Mouse (Mus musculus) stomach, postnatal 0 days (tissue): Measurements from ENCODE around the gene Teddm3. TPM values are rescaled to one million over a fixed set of nuclear protein-coding genes. Genes with fewer than 3 reads are reported as not detected.
A peak's percentile ranks its signal among the peaks of the same experiment; 100 is the strongest.

Experiments used
- ATAC-seq: fragments of 200-750 bp; cut with Nextera tagmentation; 2 replicates; pipeline ENCODE4 v1.8.0; 2017; ENCODE audit not compliant: low FRiP score, low TSS enrichment
- DNase-seq: peaks from one replicate; pipeline ENCODE4 v3.0.0-alpha.2; 2016; ENCODE audit warnings: low spot score
- H3K27ac ChIP-seq: fragments of 300-500 bp; sonication (generic); replicated peaks from 2 replicates; pipeline ENCODE4 v1.5.1; 2014; ENCODE audit warnings: mild to moderate bottlenecking, control low read depth
- H3K27me3 ChIP-seq: fragments of 300-500 bp; sonication (generic); 2 replicates; pipeline ENCODE4 v1.6.1; 2014; ENCODE audit warnings: low read length; ENCODE audit not compliant: control insufficient read depth, insufficient read depth
- H3K36me3 ChIP-seq: fragments of 300-500 bp; sonication (generic); 2 replicates; pipeline ENCODE4 v1.6.1; 2014; ENCODE audit warnings: low read length, mixed read lengths; ENCODE audit not compliant: control insufficient read depth, insufficient read depth
- H3K4me1 ChIP-seq: fragments of 300-500 bp; sonication (generic); replicated peaks from 2 replicates; pipeline ENCODE4 v1.6.1; 2014; ENCODE audit warnings: antibody characterized with exemption; ENCODE audit not compliant: control insufficient read depth, insufficient read depth
- H3K4me2 ChIP-seq: fragments of 300-500 bp; sonication (generic); replicated peaks from 2 replicates; pipeline ENCODE4 v1.6.1; 2014; ENCODE audit warnings: low read depth, mild to moderate bottlenecking, control low read depth, moderate library complexity
- H3K4me3 ChIP-seq: fragments of 300-500 bp; sonication (generic); 2 replicates; pipeline ENCODE4 v1.5.1; 2014; ENCODE audit warnings: low read depth, low read length, control low read depth
- H3K9ac ChIP-seq: fragments of 300-500 bp; sonication (generic); 2 replicates; pipeline ENCODE4 v1.6.1; 2014; ENCODE audit warnings: mild to moderate bottlenecking, low read length, control low read depth, mixed read lengths
- H3K9me3 ChIP-seq: fragments of 300-500 bp; sonication (generic); 2 replicates; pipeline ENCODE4 v1.6.1; 2016; ENCODE audit warnings: low read length; ENCODE audit not compliant: control insufficient read depth
- CTCF ChIP-seq: IDR thresholded peaks from 2 replicates; pipeline ENCODE4 v1.5.1; 2016; ENCODE audit warnings: antibody characterized with exemption, low read depth, mild to moderate bottlenecking, moderate library complexity
- EP300 ChIP-seq: optimal IDR thresholded peaks from 2 replicates; pipeline ENCODE3; 2016; ENCODE audit warnings: antibody characterized with exemption
- WGBS: fragments of 180-500 bp; shearing (Covaris S2); extraction: QIAGEN DNeasy Blood & Tissue Kit; methylation state at CpG from one replicate; pipeline ENCODE4 v1.1.7; 2014; 5-methylcytosine and 5-hydroxymethylcytosine counted together
- polyA plus RNA-seq: library from polyadenylated mRNA; unstranded; fragments of >200 nt; fragmentation: Nextera tagmentation; extraction: Ambion mirVana; gene quantifications from 2 replicates; pipeline ENCODE4 v1.2.1, GENCODE M21; 2015

Gene Teddm3
- polyA plus RNA-seq, 1 experiment from 2014 or later, result 311 TPM

DNA sequence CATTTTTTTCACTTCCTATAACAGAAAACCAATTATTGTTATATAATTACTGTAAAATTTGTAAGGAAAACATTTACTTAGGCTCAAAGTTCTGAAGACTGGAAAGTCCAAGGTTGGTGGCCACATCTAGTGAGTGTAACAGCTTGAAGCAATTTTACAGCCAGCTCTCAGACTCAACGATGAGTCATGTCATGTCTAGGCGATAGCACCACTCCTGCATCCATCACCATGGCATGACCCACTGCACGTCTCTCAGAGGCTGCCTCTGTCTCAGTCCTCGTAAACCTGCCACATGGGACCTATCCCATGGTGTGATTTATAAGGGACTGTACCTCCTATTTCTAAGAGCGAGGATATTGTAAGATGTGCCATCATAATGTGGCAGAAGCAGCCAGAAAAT, 37.7 kb downstream of the Teddm3 start:
- Histone ChIP-seq H3K4me2 (no peak overlapping the region), H3K27ac (no peak overlapping the region), H3K9me3 (no peaks in the 10 kb centered on the region), H3K9ac (no peak overlapping the region), H3K27me3 (no peaks in the 10 kb centered on the region), H3K36me3 (no peaks in the 10 kb centered on the region), H3K4me1 (no peaks in the 10 kb centered on the region), H3K4me3 (no peak overlapping the region)
- ATAC-seq (no peak), DNase-seq (no peak)
- 56% methylated on average over 5 of the region's 5 CpGs for WGBS
- TF ChIP-seq EP300 (no peak), CTCF (no peak)

DNA sequence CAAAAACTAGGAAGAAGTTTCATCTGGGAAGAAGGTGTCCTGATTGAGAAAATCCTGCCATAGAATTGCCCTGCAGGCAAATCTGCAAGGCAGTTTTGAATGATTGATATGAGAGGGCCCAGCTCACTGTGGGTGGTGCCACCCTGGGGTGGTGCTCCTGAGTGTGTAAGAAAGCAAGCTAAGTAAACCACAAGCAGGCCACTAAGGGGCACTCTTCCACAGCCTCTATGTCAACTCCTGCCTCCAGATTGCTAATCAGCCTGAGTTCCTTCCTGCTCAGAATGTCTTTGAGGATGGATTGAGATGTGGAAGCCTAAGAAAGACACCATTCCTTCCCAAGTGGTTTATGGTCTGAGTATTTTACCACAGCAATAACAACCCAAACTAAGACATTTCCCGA, 44.3 kb downstream of the Teddm3 start:
- ATAC-seq (peak; percentile 70; the same call in 1 of the 2 replicates), DNase-seq (peak; percentile 46)
- no peak overlapping the region for H3K4me2 ChIP-seq
- H3K4me3 ChIP-seq, result no peak overlapping the region
- H3K36me3 ChIP-seq, result no peaks in the 10 kb centered on the region
- no peaks in the 10 kb centered on the region for H3K27me3 ChIP-seq
- H3K4me1 ChIP-seq, result no peaks in the 10 kb centered on the region
- no peak overlapping the region for H3K9ac ChIP-seq
- TF ChIP-seq CTCF (peak; percentile 71), EP300 (no peak)
- 93% methylated on average over 1 of the region's 1 CpGs for WGBS
- H3K27ac ChIP-seq, result no peak overlapping the region
- no peaks in the 10 kb centered on the region for H3K9me3 ChIP-seq

Other genes with a start within 250 kb of the Teddm3 start
- gene Ephb3, start 50.8 kb upstream of the Teddm3 start, polyA plus RNA-seq, result 15.1 and 16.8 TPM in 2 replicates